Mouse (Mus musculus) liver, embryonic 16.5 days (tissue): ENCODE data around the gene Rcn1. TPM values are rescaled to one million over a fixed set of nuclear protein-coding genes. Genes with fewer than 3 reads are reported as not detected.

Experiments used
- ATAC-seq: fragments of 200-750 bp; cut with Nextera tagmentation; 2 replicates; pipeline ENCODE4 v1.8.0; 2017; ENCODE audit warnings: low read depth, mild to moderate bottlenecking, moderate number of reproducible peaks, moderate library complexity
- H3K27ac ChIP-seq: fragments of 300-500 bp; sonication (generic); 2 replicates; pipeline ENCODE4 v1.5.1; 2014; ENCODE audit warnings: mild to moderate bottlenecking, low read length
- H3K27me3 ChIP-seq: fragments of 300-500 bp; sonication (generic); 2 replicates; pipeline ENCODE4 v1.6.1; 2014; ENCODE audit warnings: low read depth, low read length, mixed read lengths; ENCODE audit not compliant: control insufficient read depth, insufficient read depth
- H3K36me3 ChIP-seq: fragments of 300-500 bp; sonication (generic); 2 replicates; pipeline ENCODE4 v1.6.1; 2014; ENCODE audit warnings: mild to moderate bottlenecking; ENCODE audit not compliant: control insufficient read depth, insufficient read depth
- H3K4me1 ChIP-seq: fragments of 300-500 bp; sonication (generic); 2 replicates; pipeline ENCODE4 v1.6.1; 2014; ENCODE audit warnings: low read depth, low read length, mixed read lengths; ENCODE audit not compliant: control insufficient read depth
- H3K4me2 ChIP-seq: fragments of 300-500 bp; sonication (generic); 2 replicates; pipeline ENCODE4 v1.6.1; 2014; ENCODE audit warnings: low read depth, low read length, mixed read lengths
- H3K4me3 ChIP-seq: fragments of 300-500 bp; sonication (generic); 2 replicates; pipeline ENCODE4 v1.5.1; 2014; ENCODE audit warnings: low read depth, mild to moderate bottlenecking, low read length
- H3K9ac ChIP-seq: fragments of 300-500 bp; sonication (generic); 2 replicates; pipeline ENCODE4 v1.6.1; 2014; ENCODE audit warnings: low read depth, low read length
- H3K9me3 ChIP-seq: fragments of 300-500 bp; sonication (generic); replicated peaks from 2 replicates; pipeline ENCODE4 v1.6.1; 2016; ENCODE audit warnings: low read length; ENCODE audit not compliant: control insufficient read depth
- WGBS: fragments of 180-500 bp; shearing (Covaris S2); extraction: QIAGEN DNeasy Blood & Tissue Kit; methylation state at CpG from one replicate; pipeline ENCODE4 v1.1.7; 2014; ENCODE audit not compliant: insufficient replicate concordance; 5-methylcytosine and 5-hydroxymethylcytosine counted together
- polyA plus RNA-seq: library from polyadenylated mRNA; unstranded; fragments of >200 nt; fragmentation: Nextera tagmentation; extraction: Ambion mirVana; gene quantifications from 2 replicates; pipeline ENCODE4 v1.2.1, GENCODE M21; 2015

Gene Rcn1
- polyA plus RNA-seq, 1 experiment from 2014 or later = 13.8 TPM

- no peak for ATAC-seq
- 66% methylated on average over 4 of the region's 4 CpGs for WGBS
- Histone ChIP-seq H3K9ac (no peak overlapping the region), H3K27me3 (no peaks in the 10 kb centered on the region), H3K4me1 (peaks cover 21% of the 10 kb centered on the region), H3K27ac (no peak overlapping the region), H3K4me2 (no peak overlapping the region), H3K36me3 (no peaks in the 10 kb centered on the region), H3K9me3 (no peaks in the 10 kb centered on the region), H3K4me3 (no peak overlapping the region)
These were observed 1.4 kb upstream of the Rcn1 start for GRCm38 (mm10) chr2:105400558-105400957.

GRCm38 (mm10) chr2:105398636-105399084 is 459 bp downstream of the Rcn1 start:
- Histone ChIP-seq H3K4me3 (peak overlapping the region; percentile 75), H3K4me2 (peak overlapping the region; percentile 88), H3K4me1 (peaks cover 21% of the 10 kb centered on the region), H3K27ac (peak overlapping the region; percentile 73), H3K27me3 (no peaks in the 10 kb centered on the region), H3K9me3 (no peaks in the 10 kb centered on the region), H3K9ac (peak overlapping the region; percentile 72), H3K36me3 (no peaks in the 10 kb centered on the region)
- WGBS = under 1% methylated on average over 31 of the region's 31 CpGs
- peak; percentile 36 for ATAC-seq

- Histone ChIP-seq H3K27me3 (no peaks in the 10 kb centered on the region), H3K4me1 (peaks cover 21% of the 10 kb centered on the region), H3K4me2 (peak overlapping the region; percentile 88), H3K36me3 (no peaks in the 10 kb centered on the region), H3K9ac (no peak overlapping the region; the same call in 1 of the 2 replicates), H3K27ac (no peak overlapping the region), H3K9me3 (no peaks in the 10 kb centered on the region), H3K4me3 (peak overlapping the region; percentile 75)
- ATAC-seq = no peak
- WGBS = 33% methylated on average over 5 of the region's 5 CpGs
These were observed 1.5 kb downstream of the Rcn1 start for GRCm38 (mm10) chr2:105397446-105398211.

- Histone ChIP-seq H3K4me3 (no peak overlapping the region), H3K27ac (no peak overlapping the region), H3K9ac (no peak overlapping the region), H3K4me1 (peaks cover 21% of the 10 kb centered on the region), H3K4me2 (no peak overlapping the region), H3K36me3 (no peaks in the 10 kb centered on the region; the same call in 1 of the 2 replicates), H3K27me3 (no peaks in the 10 kb centered on the region), H3K9me3 (no peaks in the 10 kb centered on the region)
- no peak for ATAC-seq
- 61% methylated on average over 9 of the region's 9 CpGs for WGBS
These were observed 3.1 kb downstream of the Rcn1 start for GRCm38 (mm10) chr2:105396066-105396465.

- Histone ChIP-seq H3K27ac (no peak overlapping the region), H3K36me3 (no peaks in the 10 kb centered on the region; the same call in 1 of the 2 replicates), H3K4me3 (no peak overlapping the region), H3K27me3 (no peaks in the 10 kb centered on the region), H3K9ac (no peak overlapping the region), H3K4me1 (peaks cover 14% of the 10 kb centered on the region), H3K9me3 (no peaks in the 10 kb centered on the region), H3K4me2 (no peak overlapping the region)
- WGBS = 68% methylated on average over 4 of the region's 4 CpGs
- ATAC-seq = no peak
These were observed 4.7 kb downstream of the Rcn1 start for GRCm38 (mm10) chr2:105394375-105394774.

- H3K4me2 ChIP-seq = no peak overlapping the region
- H3K9ac ChIP-seq = no peak overlapping the region
- no peaks in the 10 kb centered on the region; the same call in 1 of the 2 replicates for H3K36me3 ChIP-seq
- WGBS = 56% methylated on average over 2 of the region's 2 CpGs
- ATAC-seq = no peak
- H3K4me1 ChIP-seq = peaks cover 6% of the 10 kb centered on the region; the same call in 1 of the 2 replicates
- no peak overlapping the region for H3K4me3 ChIP-seq
- H3K27ac ChIP-seq = no peak overlapping the region
- no peaks in the 10 kb centered on the region for H3K9me3 ChIP-seq
- no peaks in the 10 kb centered on the region for H3K27me3 ChIP-seq
These were observed 6.6 kb downstream of the Rcn1 start for GRCm38 (mm10) chr2:105392514-105392913.

- H3K36me3 ChIP-seq = no peaks in the 10 kb centered on the region; the same call in 1 of the 2 replicates
- ATAC-seq = no peak
- H3K4me1 ChIP-seq = no peaks in the 10 kb centered on the region
- no peaks in the 10 kb centered on the region for H3K27me3 ChIP-seq
- H3K9ac ChIP-seq = no peak overlapping the region
- no peak overlapping the region for H3K4me3 ChIP-seq
- H3K27ac ChIP-seq = no peak overlapping the region
- no peak overlapping the region for H3K4me2 ChIP-seq
- no peaks in the 10 kb centered on the region for H3K9me3 ChIP-seq
- WGBS = 78% methylated on average over 4 of the region's 4 CpGs
These were observed 7.7 kb downstream of the Rcn1 start for GRCm38 (mm10) chr2:105391414-105391784.

GRCm38 (mm10) chr2:105390653-105391413 is 8.3 kb downstream of the Rcn1 start:
- no peaks in the 10 kb centered on the region for H3K9me3 ChIP-seq
- no peak overlapping the region for H3K4me3 ChIP-seq
- no peak overlapping the region for H3K4me2 ChIP-seq
- no peak overlapping the region for H3K27ac ChIP-seq
- 55% methylated on average over 6 of the region's 6 CpGs for WGBS
- H3K27me3 ChIP-seq = no peaks in the 10 kb centered on the region
- H3K4me1 ChIP-seq = no peaks in the 10 kb centered on the region
- no peaks in the 10 kb centered on the region; the same call in 1 of the 2 replicates for H3K36me3 ChIP-seq
- H3K9ac ChIP-seq = no peak overlapping the region
- no peak for ATAC-seq
